In the genomic region with DNA sequence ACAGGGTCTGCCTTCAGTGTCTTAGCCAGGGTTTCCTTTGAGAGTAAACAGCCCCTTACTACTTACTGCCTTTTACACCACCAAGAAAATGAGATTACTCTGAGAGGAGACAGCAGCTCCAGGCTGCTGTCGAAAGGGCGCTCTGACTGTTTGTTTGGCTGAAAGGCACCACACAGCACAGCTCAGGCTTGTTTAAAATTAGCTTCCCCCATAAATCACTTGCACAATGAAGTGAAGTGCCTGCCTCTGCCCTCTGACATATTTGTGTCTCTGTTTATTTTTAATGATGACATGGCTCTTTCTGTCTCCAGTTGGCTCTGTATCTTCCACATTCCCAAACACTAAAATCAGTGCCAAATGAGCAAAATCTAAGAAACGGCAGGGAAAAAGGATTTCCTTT, we compare ENCODE assay signal across 8 mouse cellular contexts.
DNase-seq lines count a peak whose midpoint lies in the region; ATAC-seq and TF ChIP-seq lines count a peak whose summit lies in the region.

No protein-coding gene starts in this region.

- no peak for ATAC-seq in liver, embryonic 12.5 days
- no peak for ATAC-seq in embryonic facial prominence, embryonic 15.5 days (ENCODE audit: insufficient number of reproducible peaks, low FRiP score, low TSS enrichment, low read depth)
- ATAC-seq in neural tube, embryonic 15.5 days (ENCODE audit: low FRiP score): peak; percentile 35; the same call in 1 of the 2 replicates
- no peak for ATAC-seq in megakaryocyte progenitor cell, adult 5-6 weeks (replicated peaks; ENCODE audit: poor library complexity)

- TF ChIP-seq CTCF in liver, adult 2 months (IDR thresholded peaks at IDR 0.05; ENCODE audit: low read depth, low read length): no peak

- no peaks in the 10 kb centered on the region for H3K9me3 ChIP-seq in liver, embryonic 12.5 days (replicated peaks)
- no peaks in the 10 kb centered on the region for H3K9me3 ChIP-seq in embryonic facial prominence, embryonic 15.5 days (replicated peaks)
- no peaks in the 10 kb centered on the region for H3K9me3 ChIP-seq in neural tube, embryonic 15.5 days (replicated peaks)

- 0 out of 2 replicates have a peak overlapping the region, but pooled peaks have one; percentile 33 for H3K9ac ChIP-seq in liver, adult 2 months (ENCODE audit: low read depth, low read length)
- no peak overlapping the region for H3K9ac ChIP-seq in liver, embryonic 12.5 days
- no peak overlapping the region for H3K9ac ChIP-seq in embryonic facial prominence, embryonic 15.5 days
- H3K9ac ChIP-seq in neural tube, embryonic 15.5 days (replicated peaks): no peak overlapping the region

- H3K4me2 ChIP-seq in liver, embryonic 12.5 days: no peak overlapping the region
- H3K4me2 ChIP-seq in embryonic facial prominence, embryonic 15.5 days (replicated peaks): no peak overlapping the region
- H3K4me2 ChIP-seq in neural tube, embryonic 15.5 days: no peak overlapping the region

- no peaks in the 10 kb centered on the region for H3K27me3 ChIP-seq in liver, adult 2 months (ENCODE audit: control insufficient read depth, insufficient read depth, low read length)
- no peaks in the 10 kb centered on the region for H3K27me3 ChIP-seq in liver, embryonic 12.5 days (replicated peaks)
- H3K27me3 ChIP-seq in embryonic facial prominence, embryonic 15.5 days: no peaks in the 10 kb centered on the region
- H3K27me3 ChIP-seq in neural tube, embryonic 15.5 days (replicated peaks): peaks cover 10% of the 10 kb centered on the region; the same call in 1 of the 2 replicates

- peaks cover 12% of the 10 kb centered on the region for H3K4me1 ChIP-seq in liver, adult 2 months (ENCODE audit: control insufficient read depth, insufficient read depth, low read length)
- H3K4me1 ChIP-seq in liver, embryonic 12.5 days: no peaks in the 10 kb centered on the region
- peaks cover 8% of the 10 kb centered on the region; the same call in 1 of the 2 replicates for H3K4me1 ChIP-seq in embryonic facial prominence, embryonic 15.5 days
- 0 out of 2 replicates have a peak, but pooled peaks cover 8% of the 10 kb centered on the region for H3K4me1 ChIP-seq in neural tube, embryonic 15.5 days

- H3K27ac ChIP-seq in liver, adult 2 months (replicated peaks; ENCODE audit: insufficient read depth, low read depth, low read length): peak overlapping the region; percentile 93
- H3K27ac ChIP-seq in liver, embryonic 12.5 days: no peak overlapping the region
- H3K27ac ChIP-seq in embryonic facial prominence, embryonic 15.5 days (replicated peaks): 0 out of 2 replicates have a peak overlapping the region, but pooled peaks have one; percentile 22
- 0 out of 2 replicates have a peak overlapping the region, but pooled peaks have one; percentile 39 for H3K27ac ChIP-seq in neural tube, embryonic 15.5 days (replicated peaks)

- peak; percentile 89 for DNase-seq in liver, adult 2 months (ENCODE audit: extremely low read depth, low read depth, low spot score)
- DNase-seq in kidney, postnatal 10 days: peak; percentile 55
- no peak for DNase-seq in right cerebral cortex, postnatal 4 days
- DNase-seq in retina, postnatal 1 day: no peak

- TF ChIP-seq POLR2A in liver, adult 2 months (IDR thresholded peaks at IDR 0.05; ENCODE audit: extremely low read depth, insufficient read depth, low read length): no peak

- H3K4me3 ChIP-seq in liver, adult 2 months (ENCODE audit: insufficient read depth, low read depth, low read length): no peak overlapping the region
- no peak overlapping the region for H3K4me3 ChIP-seq in liver, embryonic 12.5 days
- no peak overlapping the region for H3K4me3 ChIP-seq in embryonic facial prominence, embryonic 15.5 days (replicated peaks)
- no peak overlapping the region for H3K4me3 ChIP-seq in neural tube, embryonic 15.5 days (replicated peaks)

- no peaks in the 10 kb centered on the region for H3K36me3 ChIP-seq in liver, adult 2 months (ENCODE audit: control insufficient read depth, insufficient read depth, low read length)
- no peaks in the 10 kb centered on the region for H3K36me3 ChIP-seq in liver, embryonic 12.5 days
- H3K36me3 ChIP-seq in embryonic facial prominence, embryonic 15.5 days: no peaks in the 10 kb centered on the region
- H3K36me3 ChIP-seq in neural tube, embryonic 15.5 days: no peaks in the 10 kb centered on the region

- 4% methylated on average over 3 of the region's 3 CpGs for WGBS in liver, adult 2 months
- 50% methylated on average over 3 of the region's 3 CpGs for WGBS in liver, embryonic 12.5 days (ENCODE audit: insufficient replicate concordance)
- WGBS in embryonic facial prominence, embryonic 15.5 days: 29% methylated on average over 3 of the region's 3 CpGs
- 8% methylated on average over 3 of the region's 3 CpGs for WGBS in neural tube, embryonic 15.5 days

- H3K79me2 ChIP-seq in liver, adult 2 months (ENCODE audit: control insufficient read depth, insufficient read depth, low read length): no peaks in the 10 kb centered on the region

Comparison
In these comparisons a context has a peak if more than half of its experiments do, and no peak if none do; other contexts are left out.
1. DNase-seq: peak in liver, adult 2 months (single experiment) and kidney, postnatal 10 days (single experiment); none in right cerebral cortex, postnatal 4 days (single experiment) and retina, postnatal 1 day (single experiment).